Mouse (Mus musculus): Measurements from ENCODE around the gene 2010111I01Rik.
"Not testable (repeated sequence)": the region's sequence is repeated elsewhere in the genome, so short reads cannot be mapped to it uniquely, and the experiment has no call there.

Gene 2010111I01Rik

GRCm38 (mm10) chr13:63323286-63324075 lies 358.8 kb downstream of the 2010111I01Rik start:
- no peak for DNase-seq

- no peak for DNase-seq
These were observed 359.6 kb downstream of the 2010111I01Rik start for GRCm38 (mm10) chr13:63324311-63324710.

- DNase-seq, result no peak
These were observed 360.5 kb downstream of the 2010111I01Rik start for GRCm38 (mm10) chr13:63324978-63325848.

- no peak for DNase-seq
These were observed 361.3 kb downstream of the 2010111I01Rik start for GRCm38 (mm10) chr13:63326015-63326414.

GRCm38 (mm10) chr13:63330236-63330860 lies 365.7 kb downstream of the 2010111I01Rik start:
- no peak for DNase-seq

- DNase-seq, result no peak
These were observed 366.7 kb downstream of the 2010111I01Rik start for GRCm38 (mm10) chr13:63331379-63331778.

- no peak for DNase-seq
These were observed 368.0 kb downstream of the 2010111I01Rik start for GRCm38 (mm10) chr13:63332576-63333300.

- no peak for DNase-seq
These were observed 370.9 kb downstream of the 2010111I01Rik start for GRCm38 (mm10) chr13:63335421-63336134.

GRCm38 (mm10) chr13:63336335-63336734 lies 371.6 kb downstream of the 2010111I01Rik start:
- no peak for DNase-seq

- DNase-seq, result no peak
These were observed 372.7 kb downstream of the 2010111I01Rik start for GRCm38 (mm10) chr13:63337239-63337960.

- DNase-seq, result no peak
These were observed 375.3 kb downstream of the 2010111I01Rik start for GRCm38 (mm10) chr13:63339946-63340345.

GRCm38 (mm10) chr13:63342781-63343180 lies 378.1 kb downstream of the 2010111I01Rik start:
- DNase-seq, result no peak

GRCm38 (mm10) chr13:63344481-63344880 lies 379.8 kb downstream of the 2010111I01Rik start:
- DNase-seq, result no peak

GRCm38 (mm10) chr13:63345476-63346225 lies 381.0 kb downstream of the 2010111I01Rik start:
- DNase-seq, result no peak

- DNase-seq, result no peak
These were observed 382.9 kb downstream of the 2010111I01Rik start for GRCm38 (mm10) chr13:63347639-63348038.

- no peak for DNase-seq
These were observed 385.4 kb downstream of the 2010111I01Rik start for GRCm38 (mm10) chr13:63350076-63350475.

GRCm38 (mm10) chr13:63353312-63353711 lies 388.6 kb downstream of the 2010111I01Rik start:
- not testable (repeated sequence) for DNase-seq

GRCm38 (mm10) chr13:63356101-63356500 lies 391.4 kb downstream of the 2010111I01Rik start:
- no peak for DNase-seq

GRCm38 (mm10) chr13:63356558-63356957 lies 391.9 kb downstream of the 2010111I01Rik start:
- peak; percentile 34 for DNase-seq

GRCm38 (mm10) chr13:63359393-63359792 lies 394.7 kb downstream of the 2010111I01Rik start:
- no peak for DNase-seq
